Mouse (Mus musculus) c-Kit-positive CD71-positive TER-119-negative erythroid progenitor cells, embryonic 14.5 days (primary cell): ENCODE measurements around the gene Lca5.
A peak's percentile ranks its signal among the peaks of the same experiment; 100 is the strongest.

Experiments used
- DNase-seq: peaks from one replicate; pipeline ENCODE4 v3.0.0-alpha.2; 2013; ENCODE audit warnings: low read depth

Lca5 gene

GRCm38 (mm10) chr9:83440392-83441357 lies at the start of gene Lca5:
TSS of gene Lca5 (minus strand) at chr9:83441127.
- peak; percentile 81 for DNase-seq

- no peak for DNase-seq
Measured at GRCm38 (mm10) chr9:83488491-83489210, 47.7 kb upstream of the Lca5 start.

- DNase-seq, result no peak
Measured at GRCm38 (mm10) chr9:83487771-83488470, 47.0 kb upstream of the Lca5 start.

GRCm38 (mm10) chr9:83485966-83486365 lies 45.0 kb upstream of the Lca5 start:
- no peak for DNase-seq

GRCm38 (mm10) chr9:83485357-83485756 lies 44.4 kb upstream of the Lca5 start:
- DNase-seq, result no peak

GRCm38 (mm10) chr9:83483419-83483818 lies 42.5 kb upstream of the Lca5 start:
- no peak for DNase-seq

DNA sequence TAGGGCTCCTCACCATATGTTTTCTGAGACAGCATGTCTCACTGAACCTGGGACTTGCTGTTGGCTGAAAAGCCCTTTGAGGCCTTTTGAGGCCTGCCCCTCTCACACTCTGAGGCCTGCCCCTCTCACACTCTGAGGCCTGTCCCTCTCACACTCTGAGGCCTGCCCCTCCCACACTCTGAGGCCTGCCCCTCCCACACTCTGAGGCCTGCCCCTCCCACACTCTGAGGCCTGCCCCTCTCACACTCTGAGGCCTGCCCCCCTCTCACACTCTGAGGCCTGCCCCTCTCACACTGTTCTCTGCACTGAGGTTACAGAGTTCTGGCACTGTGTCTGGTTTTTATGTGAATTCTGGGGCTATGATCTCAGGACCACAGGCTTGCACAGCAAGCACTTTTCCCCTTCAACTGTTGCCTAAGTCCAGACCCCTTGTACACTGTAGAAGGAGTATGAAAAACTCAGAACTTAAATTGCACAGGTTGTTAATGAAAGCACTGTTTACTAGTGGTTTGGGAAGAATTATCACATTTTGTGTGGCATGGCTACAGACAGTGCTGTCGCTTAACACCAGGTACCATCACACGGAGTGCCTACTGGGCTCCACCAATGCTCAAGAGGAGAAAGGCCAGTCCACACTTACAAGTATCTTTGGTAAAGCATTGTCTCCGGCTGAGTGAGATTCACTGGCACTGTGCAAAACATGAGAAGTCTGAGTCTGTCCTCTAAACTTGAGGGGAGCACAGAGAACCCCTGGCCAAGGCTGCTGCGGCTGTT lies 41.4 kb upstream of the Lca5 start:
- DNase-seq, result no peak

GRCm38 (mm10) chr9:83469871-83470270 lies 28.9 kb upstream of the Lca5 start:
- DNase-seq, result no peak

GRCm38 (mm10) chr9:83447771-83448170 lies 6.8 kb upstream of the Lca5 start:
- DNase-seq, result no peak

- no peak for DNase-seq
Measured at GRCm38 (mm10) chr9:83447176-83447575, 6.2 kb upstream of the Lca5 start.

DNA sequence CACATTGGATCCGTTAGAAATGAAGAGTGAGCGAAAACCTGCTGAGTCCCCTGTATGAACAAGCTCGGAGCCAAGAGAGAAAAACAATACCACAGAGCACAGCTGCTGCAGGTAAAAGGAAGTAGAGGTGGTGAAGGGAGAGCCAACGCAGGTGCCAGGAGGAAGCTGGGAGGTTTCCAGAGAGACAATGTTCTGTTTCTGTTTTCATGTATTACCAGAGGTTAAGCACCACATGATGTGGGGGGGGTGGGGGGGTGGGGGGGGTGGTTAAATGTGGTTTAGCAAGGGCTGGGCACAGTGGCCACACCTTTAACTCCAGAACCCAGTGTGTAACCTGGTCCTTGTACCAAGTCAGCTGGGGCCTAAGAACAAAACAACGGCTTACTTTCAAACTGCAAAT lies 3.3 kb downstream of the Lca5 start:
- no peak for DNase-seq

GRCm38 (mm10) chr9:83434489-83434888 lies 6.4 kb downstream of the Lca5 start:
- no peak for DNase-seq

- DNase-seq, result peak; percentile 16
Measured at GRCm38 (mm10) chr9:83433661-83434060, 7.3 kb downstream of the Lca5 start.

DNA sequence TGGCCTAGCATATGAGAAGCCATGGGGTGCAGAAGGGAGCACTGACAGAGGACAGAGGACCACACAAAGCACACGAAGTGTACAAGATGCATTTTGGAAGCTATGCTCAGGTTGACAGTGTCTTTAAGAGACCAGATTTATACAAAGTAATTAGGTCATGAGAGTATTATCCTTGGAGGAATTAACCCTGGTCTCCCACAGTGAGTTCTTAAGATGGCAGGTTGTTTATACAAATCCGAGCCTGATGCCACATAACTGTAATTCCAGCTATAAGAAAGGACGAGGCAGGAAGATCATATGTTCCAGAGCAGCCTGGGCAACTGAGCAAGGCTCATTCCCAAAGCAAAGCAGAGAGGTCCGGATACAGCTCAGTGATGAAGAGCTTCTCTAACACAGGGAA lies 13.0 kb downstream of the Lca5 start:
- no peak for DNase-seq

DNA sequence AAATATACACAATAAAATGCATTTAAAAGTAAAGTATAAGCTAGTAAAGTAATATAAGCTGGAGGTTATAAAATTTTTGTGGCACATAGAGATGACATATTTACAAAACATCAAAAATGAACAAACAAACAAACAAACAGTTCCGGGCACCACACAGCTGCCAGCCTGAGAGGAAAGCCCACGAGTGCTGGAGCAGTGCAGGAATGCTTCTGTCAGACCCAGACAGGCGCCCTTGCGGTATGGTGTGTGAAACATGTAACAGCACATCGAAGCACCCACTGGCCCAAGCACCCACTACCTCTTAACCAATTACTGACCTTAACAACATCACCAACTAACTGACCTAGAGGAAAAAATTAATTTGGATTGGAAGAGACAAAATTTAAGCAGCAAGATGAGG lies 22.0 kb downstream of the Lca5 start:
- no peak for DNase-seq

GRCm38 (mm10) chr9:83413046-83413445 lies 27.9 kb downstream of the Lca5 start:
- no peak for DNase-seq

GRCm38 (mm10) chr9:83405150-83405549 lies 35.8 kb downstream of the Lca5 start:
- no peak for DNase-seq

DNA sequence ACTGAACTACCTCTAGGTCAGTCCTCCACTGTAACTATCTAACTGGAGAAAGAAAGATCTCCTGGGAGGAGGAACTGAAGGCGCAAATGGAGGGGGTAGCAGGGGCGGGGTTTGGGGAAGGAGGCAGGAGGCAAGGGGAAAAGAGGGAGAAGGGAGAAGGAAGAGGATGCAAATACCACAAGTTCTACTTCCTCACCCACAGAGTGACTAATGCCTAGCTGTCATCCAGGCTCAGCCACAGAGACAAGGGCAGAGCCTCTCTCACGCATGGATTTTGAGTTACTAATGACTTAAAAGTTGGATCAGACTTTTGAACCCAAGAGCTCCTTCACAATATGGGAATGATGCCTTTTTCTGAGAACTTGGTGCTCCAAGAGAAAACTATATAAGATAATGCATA lies 40.1 kb downstream of the Lca5 start:
- DNase-seq, result no peak

DNA sequence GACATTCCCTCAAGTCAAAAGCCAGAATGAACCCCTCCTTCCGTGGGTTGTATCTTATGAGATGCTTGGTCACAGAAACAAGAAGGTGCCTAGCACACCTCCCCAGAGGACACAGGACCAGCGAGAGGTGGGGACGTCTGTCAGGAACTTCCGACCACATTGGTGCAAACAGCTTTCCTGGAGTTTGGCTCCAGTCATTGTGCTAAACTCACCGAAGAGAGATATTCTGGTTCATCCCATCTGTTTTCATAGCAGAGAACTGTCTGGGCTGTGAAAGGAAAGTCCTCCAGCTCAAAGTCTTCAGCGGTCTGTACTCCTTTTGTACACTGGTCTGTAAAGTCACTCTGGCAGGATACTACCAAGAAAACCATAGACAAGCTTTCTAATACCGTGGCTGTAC lies 41.5 kb downstream of the Lca5 start:
- DNase-seq, result no peak

GRCm38 (mm10) chr9:83398260-83398659 lies 42.7 kb downstream of the Lca5 start:
- no peak for DNase-seq

GRCm38 (mm10) chr9:83395456-83395855 lies 45.5 kb downstream of the Lca5 start:
- DNase-seq, result no peak

- DNase-seq, result no peak
Measured at GRCm38 (mm10) chr9:83391996-83392395, 48.9 kb downstream of the Lca5 start.
